Mouse (Mus musculus) small intestine, adult 2 months (tissue): ENCODE results near the gene Mad1l1. TPM values are rescaled to one million over a fixed set of nuclear protein-coding genes. Genes with fewer than 3 reads are reported as not detected.

Experiments used
- H3K27ac ChIP-seq: fragments of 200-500 bp; 2 replicates; pipeline ENCODE4 v1.5.1; 2012; ENCODE audit warnings: low read depth, low read length, control low read depth, inconsistent platforms; ENCODE audit not compliant: insufficient read depth
- H3K27me3 ChIP-seq: fragments of 200-500 bp; 2 replicates; pipeline ENCODE4 v1.6.1; 2012; ENCODE audit warnings: mild to moderate bottlenecking, moderate library complexity, low read length, inconsistent platforms; ENCODE audit not compliant: control insufficient read depth, insufficient read depth
- H3K36me3 ChIP-seq: fragments of 200-500 bp; 2 replicates; pipeline ENCODE4 v1.6.1; 2012; ENCODE audit warnings: mild to moderate bottlenecking, low read length, control low read depth, inconsistent platforms; ENCODE audit not compliant: control insufficient read depth, insufficient read depth
- H3K4me1 ChIP-seq: fragments of 200-500 bp; 2 replicates; pipeline ENCODE4 v1.6.1; 2012; ENCODE audit warnings: low read length, inconsistent platforms, mixed read lengths; ENCODE audit not compliant: control insufficient read depth, insufficient read depth, insufficient read length
- H3K4me3 ChIP-seq: fragments of 200-500 bp; 2 replicates; pipeline ENCODE4 v1.5.1; 2012; ENCODE audit warnings: low read depth, mild to moderate bottlenecking, control low read depth, inconsistent platforms, low read length, moderate library complexity
- CTCF ChIP-seq: fragments of 200-500 bp; IDR thresholded peaks from 2 replicates; pipeline ENCODE4 v1.5.1; 2012; ENCODE audit warnings: low read depth, mild to moderate bottlenecking, control low read depth, inconsistent platforms, low read length, moderate library complexity, mixed read lengths; ENCODE audit not compliant: insufficient replicate concordance, insufficient read length; ENCODE audit errors: extremely low read depth
- POLR2A ChIP-seq: fragments of 200-500 bp; IDR thresholded peaks from 2 replicates; pipeline ENCODE4 v1.6.1; 2012; ENCODE audit warnings: low read depth, mild to moderate bottlenecking, control low read depth, inconsistent platforms, low read length, moderate library complexity
- WGBS: fragments of 180-500 bp; shearing (Covaris S2); methylation state at CpG from one replicate; pipeline ENCODE4 v1.1.7; 2018; 5-methylcytosine and 5-hydroxymethylcytosine counted together
- polyA plus RNA-seq: library from polyadenylated mRNA; depleted of rRNA; stranded (reverse); fragments of >200 nt; gene quantifications from 2 replicates; pipeline ENCODE4 v1.2.3, GENCODE M21; 2012

The Mad1l1 gene
- polyA plus RNA-seq, 1 experiment, result 22.9 TPM

DNA sequence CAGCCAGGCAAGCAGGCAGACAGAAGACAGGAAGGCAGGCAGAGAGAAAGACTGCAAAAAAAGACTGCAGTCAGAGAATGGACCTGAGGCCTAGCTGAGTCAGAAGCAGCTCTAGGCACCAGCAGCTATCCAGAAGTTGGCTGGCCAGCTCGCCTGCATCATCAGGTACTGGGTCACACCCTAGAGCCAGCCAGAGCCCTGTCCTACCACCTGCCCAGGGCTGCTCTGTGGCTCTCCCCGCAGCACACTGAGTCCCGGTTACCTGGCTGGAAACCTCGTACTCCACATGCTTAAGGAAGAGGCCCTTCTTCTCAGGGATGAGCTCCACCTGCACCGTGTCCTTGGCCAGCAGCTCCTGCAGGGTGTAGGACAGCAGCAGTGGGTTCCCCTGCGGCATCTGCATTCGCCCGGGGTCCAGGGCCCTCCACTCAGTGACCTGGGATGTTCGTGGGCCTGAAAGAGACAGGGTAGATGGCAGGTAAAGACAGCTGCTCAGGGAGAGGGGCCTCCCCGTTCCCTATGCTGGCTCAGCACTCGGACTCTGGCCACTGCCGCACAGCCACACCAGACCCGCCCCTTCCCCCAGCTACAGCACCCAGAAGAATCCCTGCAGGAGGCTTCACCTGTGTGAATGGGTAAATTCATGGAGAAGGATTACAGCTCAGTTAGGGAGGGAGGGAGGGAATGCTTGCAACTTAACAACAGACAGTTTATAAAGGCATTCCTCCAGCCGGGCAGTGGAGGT lies 38.8 kb upstream of the Mad1l1 start:
- no peak overlapping the region for H3K4me3 ChIP-seq
- 75% methylated on average over 14 of the region's 14 CpGs for WGBS

DNA sequence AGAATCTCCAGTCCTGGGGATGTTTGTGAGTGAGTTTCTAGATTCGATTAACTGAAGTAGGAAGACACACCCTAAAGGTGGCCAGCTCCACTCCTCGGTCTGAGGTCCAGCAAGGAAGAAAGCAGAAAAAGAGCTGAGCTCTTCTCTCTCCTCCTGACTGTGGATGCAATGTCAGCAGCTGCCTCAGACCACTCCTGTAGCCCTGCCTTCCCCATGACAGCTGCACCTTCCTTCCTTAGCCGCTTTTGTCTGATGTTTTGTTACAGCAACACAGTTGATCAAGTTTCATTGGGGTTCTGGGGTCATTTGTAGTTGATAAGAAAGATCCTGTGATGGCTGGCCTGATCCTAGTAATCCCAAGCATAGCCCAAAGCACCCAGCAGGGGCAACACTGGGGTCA lies 36.1 kb upstream of the Mad1l1 start:
- TF ChIP-seq CTCF (no peak), POLR2A (no peak)
- peaks cover 12% of the 10 kb centered on the region for H3K36me3 ChIP-seq
- H3K4me3 ChIP-seq, result no peak overlapping the region
- no peaks in the 10 kb centered on the region for H3K27me3 ChIP-seq
- no peaks in the 10 kb centered on the region for H3K4me1 ChIP-seq
- H3K27ac ChIP-seq, result no peak overlapping the region
- 89% methylated on average over 3 of the region's 3 CpGs for WGBS

More for the DNA sequence above, 38.8 kb upstream of the Mad1l1 start:
- no peak overlapping the region for H3K27ac ChIP-seq
- peaks cover 7% of the 10 kb centered on the region; the same call in 1 of the 2 replicates for H3K36me3 ChIP-seq
- no peaks in the 10 kb centered on the region for H3K27me3 ChIP-seq
- no peak for TF ChIP-seq POLR2A
- no peak for TF ChIP-seq CTCF
- H3K4me1 ChIP-seq, result no peaks in the 10 kb centered on the region

DNA sequence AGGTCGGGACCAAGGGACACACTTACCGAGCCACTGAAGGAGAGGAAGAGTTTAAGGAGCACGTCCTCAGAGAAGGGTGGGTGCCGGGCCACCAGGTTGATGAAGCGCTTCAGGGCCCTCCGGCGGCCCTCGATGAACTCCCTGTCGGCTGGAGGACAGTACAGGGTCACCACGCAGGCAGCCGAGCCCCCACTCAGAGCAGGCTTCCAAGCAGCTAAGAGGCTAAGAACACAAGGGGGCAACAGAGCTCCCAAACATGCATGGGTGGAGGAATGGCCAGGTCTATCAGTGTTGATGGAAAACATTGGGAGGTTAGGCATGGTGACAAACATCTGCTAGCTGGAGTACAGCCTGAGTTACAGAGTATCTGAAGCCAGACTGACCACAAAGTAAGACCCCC lies 34.6 kb upstream of the Mad1l1 start:
- 91% methylated on average over 11 of the region's 11 CpGs for WGBS

DNA sequence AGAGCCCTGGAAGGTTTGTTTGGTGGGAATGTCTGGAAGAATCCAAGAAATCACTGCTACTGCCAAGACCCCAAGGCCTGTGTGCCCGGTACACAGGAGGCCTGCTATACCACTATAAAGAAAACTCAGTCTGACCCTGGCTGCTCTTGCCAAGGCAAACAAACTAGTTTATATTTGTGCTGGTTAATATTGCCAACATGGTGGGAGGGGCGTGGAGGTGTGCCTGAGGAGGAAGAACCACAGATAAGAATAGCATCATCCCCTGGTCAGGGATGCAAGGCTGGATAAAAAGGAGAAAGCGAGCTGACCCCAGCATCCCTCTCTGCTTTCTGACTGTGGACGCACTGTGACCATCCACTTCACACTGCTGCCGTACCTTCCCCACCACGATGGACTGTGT lies 31.0 kb upstream of the Mad1l1 start:
- H3K27me3 ChIP-seq, result no peaks in the 10 kb centered on the region
- no peak overlapping the region for H3K27ac ChIP-seq
- H3K4me1 ChIP-seq, result no peaks in the 10 kb centered on the region
- TF ChIP-seq CTCF, result no peak
- no peak for TF ChIP-seq POLR2A
- no peak overlapping the region for H3K4me3 ChIP-seq
- WGBS, result 94% methylated on average over 6 of the region's 6 CpGs
- H3K36me3 ChIP-seq, result peaks cover 11% of the 10 kb centered on the region

More for the DNA sequence above, 34.6 kb upstream of the Mad1l1 start:
- TF ChIP-seq CTCF, result no peak
- no peak for TF ChIP-seq POLR2A
- Histone ChIP-seq H3K4me1 (no peaks in the 10 kb centered on the region), H3K27me3 (no peaks in the 10 kb centered on the region), H3K36me3 (peaks cover 15% of the 10 kb centered on the region), H3K27ac (no peak overlapping the region), H3K4me3 (no peak overlapping the region)

DNA sequence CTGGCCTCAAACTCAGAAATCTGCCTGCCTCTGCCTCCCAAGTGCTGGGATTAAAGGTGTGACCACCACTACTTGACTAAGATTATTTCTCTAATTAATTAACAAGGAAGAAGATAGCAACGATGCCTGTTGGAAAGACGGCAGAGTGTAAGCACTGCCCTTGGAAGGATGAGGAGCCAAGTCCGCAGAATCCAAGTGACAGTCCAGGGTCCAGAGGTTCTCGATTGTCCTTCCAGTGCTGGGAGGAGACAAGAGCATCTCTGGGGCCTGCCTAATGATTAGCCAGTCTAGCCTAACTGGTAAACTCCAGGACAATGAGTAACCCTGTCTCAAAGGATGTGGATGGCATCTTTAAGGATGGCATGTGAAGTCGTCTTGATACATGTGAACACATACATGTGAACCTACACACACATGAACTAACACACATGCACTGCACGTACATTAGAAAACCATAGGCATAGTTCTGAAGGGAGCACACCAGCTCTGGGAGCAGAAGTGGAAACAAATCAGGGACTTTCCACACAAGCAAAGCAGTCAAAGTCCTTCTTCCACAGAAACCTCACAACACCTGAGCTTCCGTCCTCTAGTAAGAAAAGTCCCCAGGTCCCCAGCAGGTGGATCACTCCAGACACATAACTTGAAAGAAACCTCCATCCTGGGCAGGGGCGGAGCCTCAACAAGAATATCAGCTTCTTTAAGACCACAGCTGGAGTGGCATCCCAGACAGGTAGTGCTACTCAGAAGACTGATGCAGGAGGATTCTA lies 29.6 kb upstream of the Mad1l1 start:
- H3K4me1 ChIP-seq, result no peaks in the 10 kb centered on the region
- no peak overlapping the region for H3K4me3 ChIP-seq
- peaks cover 10% of the 10 kb centered on the region for H3K36me3 ChIP-seq
- H3K27ac ChIP-seq, result no peak overlapping the region
- no peak for TF ChIP-seq POLR2A
- no peak for TF ChIP-seq CTCF
- WGBS, result 85% methylated on average over 8 of the region's 8 CpGs
- no peaks in the 10 kb centered on the region for H3K27me3 ChIP-seq

DNA sequence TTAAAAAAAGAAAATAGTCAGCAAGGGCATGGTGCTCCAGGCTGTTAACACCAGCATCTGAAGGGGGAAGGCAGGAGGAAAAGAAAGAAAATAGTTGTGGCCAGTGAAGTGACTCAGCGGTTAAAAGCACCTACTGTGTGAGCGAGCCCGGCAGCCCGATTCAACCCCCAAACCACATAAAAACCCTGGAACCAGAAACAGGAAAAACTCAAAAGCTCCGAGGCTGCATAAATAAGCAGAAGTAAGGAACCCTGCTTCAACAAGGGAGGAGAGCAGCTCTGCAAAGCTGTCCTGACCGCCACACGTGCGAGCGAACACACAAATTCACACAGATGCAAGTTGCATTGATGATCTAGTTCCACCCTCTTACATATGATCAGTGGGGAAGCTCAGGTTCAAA lies 28.5 kb upstream of the Mad1l1 start:
- no peaks in the 10 kb centered on the region for H3K4me1 ChIP-seq
- WGBS, result 78% methylated on average over 9 of the region's 9 CpGs
- peaks cover 8% of the 10 kb centered on the region; the same call in 1 of the 2 replicates for H3K36me3 ChIP-seq
- no peaks in the 10 kb centered on the region for H3K27me3 ChIP-seq
- no peak overlapping the region for H3K4me3 ChIP-seq
- no peak overlapping the region for H3K27ac ChIP-seq
- TF ChIP-seq POLR2A (no peak), CTCF (no peak)

DNA sequence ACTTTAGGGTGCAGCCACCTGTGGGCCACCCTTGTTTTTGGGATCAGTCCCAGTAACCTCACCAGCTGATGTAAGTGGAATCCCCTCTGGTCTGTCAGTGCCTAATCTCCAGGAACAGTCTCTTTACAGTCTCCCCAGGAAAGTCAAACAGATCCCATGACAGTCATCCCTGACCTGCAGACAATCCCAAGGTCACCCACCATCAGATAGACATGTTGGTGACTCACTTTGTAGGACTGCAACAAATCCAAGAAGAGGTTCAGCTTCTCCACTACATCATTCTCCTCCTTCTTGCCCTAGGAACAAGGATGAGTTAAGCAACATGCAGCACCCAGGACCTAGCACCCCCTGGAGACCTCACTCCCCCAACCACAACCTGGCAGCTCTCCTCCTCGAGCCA lies 24.7 kb upstream of the Mad1l1 start:
- WGBS, result 88% methylated on average over 1 of the region's 1 CpGs
- TF ChIP-seq POLR2A (no peak), CTCF (no peak)
- no peak overlapping the region for H3K27ac ChIP-seq
- no peaks in the 10 kb centered on the region for H3K27me3 ChIP-seq
- H3K4me3 ChIP-seq, result no peak overlapping the region
- no peaks in the 10 kb centered on the region for H3K4me1 ChIP-seq
- no peaks in the 10 kb centered on the region; the same call in 1 of the 2 replicates for H3K36me3 ChIP-seq

DNA sequence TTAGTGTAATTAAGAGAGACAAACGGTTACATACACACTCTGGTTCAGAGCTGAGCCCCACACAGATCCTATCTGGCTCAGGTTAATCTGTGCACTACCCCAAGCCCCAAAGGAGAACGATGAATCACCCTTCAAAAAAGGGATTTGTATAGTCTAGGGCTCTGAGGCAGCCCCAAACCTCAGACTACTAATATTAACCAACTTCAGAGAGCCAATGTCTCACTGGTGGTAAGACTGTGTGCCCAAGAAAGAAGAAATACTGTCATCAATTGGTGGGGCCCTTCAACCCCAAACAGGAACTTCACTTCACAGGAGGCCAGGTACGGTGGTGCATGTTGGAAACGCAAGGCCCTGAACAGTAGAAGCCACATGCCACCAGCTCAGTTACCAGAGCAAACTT lies 23.9 kb upstream of the Mad1l1 start:
- 82% methylated on average over 4 of the region's 4 CpGs for WGBS
- Histone ChIP-seq H3K4me3 (no peak overlapping the region), H3K27ac (no peak overlapping the region), H3K4me1 (no peaks in the 10 kb centered on the region), H3K36me3 (no peaks in the 10 kb centered on the region; the same call in 1 of the 2 replicates), H3K27me3 (no peaks in the 10 kb centered on the region)
- TF ChIP-seq CTCF (no peak), POLR2A (no peak)
